Mouse (Mus musculus): ENCODE results near the gene Kmo.

DNA sequence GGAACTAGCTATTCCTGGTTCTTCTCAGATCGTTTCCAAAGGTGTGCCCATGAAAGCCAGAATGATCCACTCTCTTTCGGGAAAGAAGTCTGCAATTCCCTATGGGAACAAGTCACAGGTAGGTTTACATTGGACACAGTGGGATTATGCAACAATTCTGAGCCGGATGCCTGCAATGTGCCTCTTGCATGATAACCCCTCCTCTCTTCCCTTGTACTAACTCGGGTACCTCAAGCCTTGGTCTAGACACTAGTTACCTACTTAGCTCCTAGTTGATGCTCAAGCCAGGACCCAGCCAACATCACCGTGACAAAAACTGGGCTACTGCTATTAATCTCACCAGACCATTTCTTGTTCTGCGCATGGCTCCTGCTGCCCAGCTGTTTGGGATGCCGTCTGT is 18.9 kb downstream of the Kmo start:
- TF ChIP-seq CTCF (IDR thresholded peaks at IDR 0.05; ENCODE audit: control insufficient read depth, insufficient read depth, insufficient read length) (no peak), CEBPB (IDR thresholded peaks at IDR 0.05; ENCODE audit: low read depth) (no peak), MAX (IDR thresholded peaks at IDR 0.05) (no peak), MYOG (IDR thresholded peaks at IDR 0.05; ENCODE audit: control insufficient read depth, extremely low read depth, insufficient read length) (no peak), USF1 (IDR thresholded peaks at IDR 0.05; ENCODE audit: low read depth) (no peak), FOSL1 (IDR thresholded peaks at IDR 0.05; ENCODE audit: insufficient read depth, low read length, poor library complexity, severe bottlenecking) (no peak), MYOD1 (IDR thresholded peaks at IDR 0.05; ENCODE audit: control insufficient read depth, insufficient read length, low read depth) (no peak)
